Mouse (Mus musculus): ENCODE results near the gene Cpa1.

GRCm38 (mm10) chr6:30684570-30684969 is 45.6 kb downstream of the Cpa1 start:
- TF ChIP-seq CTCF (IDR thresholded peaks at IDR 0.05; ENCODE audit: low read depth, low read length) (no peak), GATA1 (IDR thresholded peaks at IDR 0.05; ENCODE audit: borderline replicate concordance, low read length) (no peak), TAL1 (conservative IDR thresholded peaks at IDR 0.05; ENCODE audit: low read depth, low read length) (no peak)

All from G1E (cell line).